Mouse (Mus musculus): ENCODE data around the gene Tlk2.

- no peak for TF ChIP-seq CTCF (IDR thresholded peaks at IDR 0.05; ENCODE audit: low read depth, low read length)
- TF ChIP-seq POLR2A (IDR thresholded peaks at IDR 0.05; ENCODE audit: extremely low read depth, insufficient read depth, low read length) = no peak
Measured at GRCm38 (mm10) chr11:105217771-105218170, 39.2 kb downstream of the Tlk2 start.
